In genomic region chr2:18799265-18799965, GRCm38 (mm10) we compare ENCODE assay signal across 9 mouse cellular contexts.
DNase-seq lines count a peak whose midpoint lies in the region; ATAC-seq lines count a peak whose summit lies in the region.
"Had no signal": no experiment of that assay in that cellular context is flagged by ENCODE, and none has a peak within 500 bp of the region (broad histone marks: within the 10 kb centered on the region; RNA-seq: fewer than 3 reads in every experiment).

No protein-coding gene starts in this region.

- H3K4me3 ChIP-seq in heart, embryonic 13.5 days, result peak overlapping the region; percentile 53
- H3K4me3 ChIP-seq in hindbrain, embryonic 10.5 days, result peak overlapping the region; percentile 58
- H3K4me3 ChIP-seq in midbrain, embryonic 10.5 days, result peak overlapping the region; percentile 61

- ATAC-seq in heart, embryonic 13.5 days (ENCODE audit: extremely low read depth, insufficient number of reproducible peaks, low FRiP score, low TSS enrichment), result no peak

- no peak overlapping the region for H3K27ac ChIP-seq in heart, embryonic 13.5 days (replicated peaks)
- H3K27ac ChIP-seq in hindbrain, embryonic 10.5 days, result peak overlapping the region; percentile 80
- peak overlapping the region; percentile 79 for H3K27ac ChIP-seq in midbrain, embryonic 10.5 days (replicated peaks)

- H3K4me2 ChIP-seq in heart, embryonic 13.5 days, result peak overlapping the region; percentile 84

- H3K27me3 ChIP-seq in heart, embryonic 13.5 days (replicated peaks), result peaks cover 89% of the 10 kb centered on the region
- peaks cover 90% of the 10 kb centered on the region for H3K27me3 ChIP-seq in hindbrain, embryonic 10.5 days (ENCODE audit: insufficient read depth, poor library complexity, severe bottlenecking)
- H3K27me3 ChIP-seq in midbrain, embryonic 10.5 days (ENCODE audit: low read depth, poor library complexity, severe bottlenecking), result peaks cover 99% of the 10 kb centered on the region

- H3K4me1 ChIP-seq in heart, embryonic 13.5 days, result peaks cover 21% of the 10 kb centered on the region
- H3K4me1 ChIP-seq in hindbrain, embryonic 10.5 days (replicated peaks), result peaks cover 43% of the 10 kb centered on the region
- H3K4me1 ChIP-seq in midbrain, embryonic 10.5 days, result peaks cover 44% of the 10 kb centered on the region

- WGBS in heart, embryonic 13.5 days, result 13% methylated on average over 17 of the region's 17 CpGs
- WGBS in hindbrain, embryonic 10.5 days, result 12% methylated on average over 17 of the region's 17 CpGs
- WGBS in midbrain, embryonic 10.5 days, result 12% methylated on average over 17 of the region's 17 CpGs

- DNase-seq in heart, adult 8-10 months (ENCODE audit: low spot score), result no peak
- peak; percentile 18 for DNase-seq in ZHBTc4 (ENCODE audit: low read depth, low spot score)
- no peak for DNase-seq in hindbrain, embryonic 10.5 days (ENCODE audit: low spot score)
- no peak for DNase-seq in midbrain, embryonic 10.5 days (ENCODE audit: low spot score)
- DNase-seq in layer of hippocampus, adult 8-10 months (ENCODE audit: low spot score in 2 of 2), result no peak
- DNase-seq in urinary bladder, postnatal 10 days (ENCODE audit: low spot score), result no peak
- no peak for DNase-seq in natural killer cell, adult 2 months (ENCODE audit: low spot score in 2 of 2)

- H3K9ac ChIP-seq in heart, embryonic 13.5 days, result peak overlapping the region; percentile 70

- no peaks in the 10 kb centered on the region for H3K9me3 ChIP-seq in heart, embryonic 13.5 days
- H3K9me3 ChIP-seq in hindbrain, embryonic 10.5 days, result no peaks in the 10 kb centered on the region
- no peaks in the 10 kb centered on the region for H3K9me3 ChIP-seq in midbrain, embryonic 10.5 days (replicated peaks)
- H3K9me3 ChIP-seq: G1E had no signal

- no peaks in the 10 kb centered on the region for H3K36me3 ChIP-seq in heart, embryonic 13.5 days
- no peaks in the 10 kb centered on the region for H3K36me3 ChIP-seq in hindbrain, embryonic 10.5 days
- H3K36me3 ChIP-seq in midbrain, embryonic 10.5 days, result no peaks in the 10 kb centered on the region
- H3K36me3 ChIP-seq: G1E had no signal
